Mouse (Mus musculus) lung, postnatal 0 days (tissue): Measurements from ENCODE around the gene Gm47429.

Experiments
- CTCF ChIP-seq: IDR thresholded peaks from 2 replicates; pipeline ENCODE4 v1.5.1; 2016; ENCODE audit warnings: antibody characterized with exemption, mild to moderate bottlenecking
- EP300 ChIP-seq: IDR thresholded peaks from 2 replicates; pipeline ENCODE4 v1.6.1; 2016; ENCODE audit warnings: antibody characterized with exemption, mild to moderate bottlenecking, control low read depth

DNA sequence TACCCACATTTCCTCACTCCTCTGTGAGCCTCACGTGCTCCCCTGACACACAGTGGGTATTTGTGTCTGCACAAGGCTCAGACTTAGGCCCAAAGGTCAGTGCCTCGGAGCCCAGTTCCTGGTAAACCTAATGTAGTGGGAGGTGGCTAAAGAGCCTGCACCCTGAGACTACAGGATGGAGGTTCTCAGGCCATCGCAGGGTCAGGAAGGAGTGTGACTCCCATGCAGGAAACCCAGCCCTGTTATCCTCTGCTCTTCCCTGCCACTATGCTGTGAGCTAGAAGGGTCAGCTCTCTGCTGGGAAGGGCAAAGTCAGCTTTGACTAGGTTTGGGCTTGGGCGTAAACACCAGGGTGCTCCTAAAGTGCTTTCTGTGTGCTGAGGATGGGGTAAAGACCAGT lies 17.0 kb downstream of the Gm47429 start:
- TF ChIP-seq CTCF (no peak), EP300 (no peak)
